Comparison of ENCODE assay signal across 28 mouse cellular contexts in genomic region chr13:25168891-25169290, GRCm38 (mm10).
"Had no signal": no experiment of that assay in that cellular context is flagged by ENCODE, and none has a peak within 500 bp of the region (broad histone marks: within the 10 kb centered on the region; RNA-seq: fewer than 3 reads in every experiment).

No protein-coding gene starts in this region.

- H3K27me3 ChIP-seq: heart, embryonic 13.5 days; heart, embryonic 15.5 days; hindbrain, embryonic 13.5 days; hindbrain, embryonic 15.5 days; kidney, embryonic 15.5 days; liver, embryonic 13.5 days; liver, embryonic 15.5 days had no signal

- H3K4me3 ChIP-seq: heart, adult 2 months; heart, embryonic 13.5 days; heart, embryonic 15.5 days; hindbrain, embryonic 13.5 days; hindbrain, embryonic 15.5 days; kidney, embryonic 15.5 days; liver, embryonic 13.5 days; liver, embryonic 15.5 days had no signal

- H3K9ac ChIP-seq: heart, embryonic 13.5 days; heart, embryonic 15.5 days; hindbrain, embryonic 13.5 days; hindbrain, embryonic 15.5 days; kidney, embryonic 15.5 days; liver, embryonic 13.5 days; liver, embryonic 15.5 days; liver, postnatal 0 days had no signal

- ATAC-seq: hindbrain, postnatal 0 days; intestine, embryonic 16.5 days; liver, postnatal 0 days had no signal

- H3K36me3 ChIP-seq: heart, embryonic 13.5 days; heart, embryonic 15.5 days; hindbrain, embryonic 13.5 days; hindbrain, embryonic 15.5 days; kidney, embryonic 15.5 days; liver, embryonic 13.5 days; liver, embryonic 15.5 days had no signal

- H3K9me3 ChIP-seq: heart, embryonic 13.5 days; heart, embryonic 15.5 days; hindbrain, embryonic 13.5 days; hindbrain, embryonic 15.5 days; kidney, embryonic 15.5 days; liver, embryonic 13.5 days; liver, embryonic 15.5 days had no signal

- DNase-seq: gastrocnemius, postnatal 10 days; gastrocnemius, postnatal 36 days; heart, adult 11 months; heart, adult 2 months; heart, postnatal 14 days; heart, postnatal 36 days; kidney, adult 11 months; kidney, adult 2 months; kidney, adult 9 months; kidney, postnatal 14 days; kidney, postnatal 36 days; layer of hippocampus, adult 9-11 months; layer of hippocampus, postnatal 36 days; left cerebral cortex, postnatal 4 days; liver; liver, embryonic 13.5 days; liver, postnatal 0 days had no signal

- H3K27ac ChIP-seq: heart, adult 2 months; heart, embryonic 13.5 days; heart, embryonic 15.5 days; hindbrain, embryonic 13.5 days; hindbrain, embryonic 15.5 days; hindbrain, postnatal 0 days; kidney, embryonic 15.5 days; kidney, postnatal 0 days; liver, embryonic 13.5 days; liver, embryonic 15.5 days had no signal

- H3K4me1 ChIP-seq: heart, embryonic 15.5 days; hindbrain, embryonic 13.5 days; hindbrain, embryonic 15.5 days; kidney, embryonic 15.5 days; liver, embryonic 13.5 days; liver, embryonic 15.5 days had no signal

- H3K4me2 ChIP-seq: heart, embryonic 11.5 days; heart, embryonic 13.5 days; heart, embryonic 15.5 days; hindbrain, embryonic 13.5 days; hindbrain, embryonic 15.5 days; kidney, embryonic 15.5 days; liver, embryonic 11.5 days; liver, embryonic 13.5 days; liver, embryonic 15.5 days had no signal
